Mouse (Mus musculus) frontal cortex, postnatal 10 days (tissue): ENCODE measurements around the gene Cip2a.

ENCODE experiments used
- DNase-seq, 2 experiments: peaks; one replicate each; pipeline ENCODE4 v3.0.0; 2022; ENCODE audit warnings: low spot score in 2 of 2, mixed read lengths in 1 of 2

Gene Cip2a

DNA sequence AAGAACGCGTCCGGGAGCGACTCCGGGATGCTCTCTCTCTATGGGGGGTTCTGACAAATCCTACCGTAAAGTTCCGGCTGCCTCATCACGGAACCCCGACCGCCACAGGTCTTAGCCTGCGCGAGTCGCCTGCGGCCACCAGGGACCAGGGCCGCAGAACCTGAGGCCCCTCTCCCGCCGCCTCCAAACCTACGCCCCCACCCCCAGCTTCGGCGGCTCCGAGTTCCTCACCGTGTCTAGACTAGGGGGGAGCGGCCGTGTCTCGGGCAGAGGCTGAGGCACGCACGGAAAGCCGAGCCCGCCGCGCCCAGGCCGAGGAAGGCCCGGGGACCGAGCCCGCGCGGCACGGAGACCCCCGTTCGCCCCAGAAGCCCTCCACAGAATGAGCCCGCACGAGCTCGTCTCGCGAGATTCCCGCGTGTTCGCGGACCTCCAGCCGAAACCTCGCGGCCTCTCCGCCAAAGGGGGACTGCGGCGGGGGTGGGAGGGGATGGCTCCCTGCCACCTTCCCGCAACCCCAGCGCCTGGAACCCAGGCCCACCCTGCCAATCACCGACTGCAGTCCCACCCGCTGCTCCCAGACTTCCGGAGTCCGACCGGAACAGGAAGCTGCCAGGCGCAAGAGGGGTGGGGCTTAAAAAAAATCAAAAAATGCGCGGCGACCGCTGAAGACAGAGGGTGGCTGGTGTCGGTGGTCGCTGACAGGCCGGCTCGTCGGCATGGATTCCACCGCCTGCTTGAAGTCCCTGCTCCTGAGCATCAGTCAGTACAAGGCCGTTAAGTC lies at the start of gene Cip2a, which contains the start of gene Dzip3:
Gene Cip2a (plus strand): TSS at position 627 of the 784 bp plus-strand sequence.
Gene Dzip3 (minus strand): TSS at position 607 of the 784 bp plus-strand sequence.
- DNase-seq, result peak; percentile 94

DNA sequence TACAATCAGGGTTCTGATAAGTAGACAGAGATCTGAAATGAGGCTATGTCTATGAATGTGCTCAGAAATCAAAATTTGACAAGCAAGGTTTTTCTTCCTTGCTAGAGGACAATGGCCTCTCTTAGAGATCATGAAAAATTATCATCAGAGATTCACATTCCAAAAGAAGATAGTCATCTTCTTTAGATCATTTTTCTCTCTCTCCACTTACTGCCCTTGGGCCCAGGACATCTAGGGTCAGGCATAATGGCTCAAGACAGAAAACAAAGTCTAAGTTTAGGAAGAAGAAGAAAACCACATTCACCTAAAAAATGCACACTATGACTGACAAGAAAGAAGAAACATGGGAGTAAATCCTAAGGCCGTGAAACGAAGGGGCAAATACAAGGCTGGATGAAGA lies 21.0 kb upstream of the Cip2a start:
- DNase-seq, result no peak

- no peak for DNase-seq
Measured at GRCm38 (mm10) chr16:48973548-48973947, 20.4 kb upstream of the Cip2a start.

DNA sequence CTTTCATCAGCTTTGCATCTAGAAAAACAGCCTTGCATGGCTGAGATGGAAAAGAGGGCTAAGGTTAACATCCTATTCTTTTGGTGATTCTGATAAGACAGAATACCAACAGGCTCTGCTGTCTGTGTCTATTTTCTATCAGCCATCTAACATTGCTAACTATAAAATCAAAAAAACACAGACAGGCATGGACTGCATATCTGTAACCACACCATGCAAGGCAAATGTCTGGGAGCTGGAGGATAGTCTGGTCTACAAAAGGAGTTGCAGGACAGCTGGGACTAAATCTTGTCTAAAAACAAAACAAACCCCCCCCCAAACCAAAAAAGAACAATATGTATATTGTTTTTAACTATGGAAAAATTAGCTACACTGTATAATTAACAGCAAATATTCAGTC lies 14.0 kb upstream of the Cip2a start:
- DNase-seq, result no peak

DNA sequence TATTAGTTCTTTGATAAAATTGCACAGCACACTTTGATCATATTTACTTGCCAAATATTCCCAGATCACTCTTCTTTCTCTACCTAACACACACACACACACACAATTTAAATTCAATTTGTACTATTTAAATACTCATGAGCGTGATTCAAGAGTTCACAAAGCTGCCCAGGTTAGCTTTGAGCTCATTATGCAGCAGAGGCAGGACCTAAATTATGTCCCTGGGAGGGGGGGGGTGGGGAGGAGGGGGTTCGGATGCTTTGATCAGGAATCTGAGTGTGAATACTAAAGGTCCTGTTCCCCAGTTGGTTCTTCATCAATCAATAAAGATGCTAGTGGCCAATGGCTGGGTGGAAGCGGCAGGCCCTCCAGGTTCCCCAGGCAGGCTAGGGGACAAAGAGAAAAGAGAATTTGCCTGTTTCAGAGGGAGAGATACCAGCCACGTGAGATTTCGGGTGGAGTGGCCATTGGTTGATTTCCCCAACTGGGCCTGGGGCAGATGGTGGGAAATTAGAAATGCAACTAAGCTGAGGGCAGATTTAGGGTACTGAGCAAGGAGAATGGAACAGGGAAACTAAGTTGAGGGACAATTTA lies 8.9 kb upstream of the Cip2a start:
- no peak for DNase-seq

DNA sequence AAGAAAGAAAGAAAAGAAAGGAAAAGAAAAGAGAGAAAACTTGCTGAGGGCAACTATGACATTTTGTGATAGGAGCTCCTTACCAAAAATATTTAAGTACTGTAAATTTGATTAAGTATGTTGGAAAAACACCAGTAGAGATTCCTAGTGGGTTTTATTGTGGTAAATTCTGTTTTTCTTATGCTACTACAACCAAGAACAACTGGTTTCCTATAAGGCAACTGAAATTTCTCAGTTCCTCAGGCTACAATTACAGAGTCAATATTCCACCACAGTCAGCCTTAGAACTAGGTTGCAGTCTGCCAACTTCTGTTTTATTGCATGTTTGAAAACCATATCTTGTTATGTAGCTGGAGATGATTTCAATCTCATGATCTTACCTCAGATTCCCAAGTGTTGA lies 4.3 kb upstream of the Cip2a start:
- no peak for DNase-seq

DNA sequence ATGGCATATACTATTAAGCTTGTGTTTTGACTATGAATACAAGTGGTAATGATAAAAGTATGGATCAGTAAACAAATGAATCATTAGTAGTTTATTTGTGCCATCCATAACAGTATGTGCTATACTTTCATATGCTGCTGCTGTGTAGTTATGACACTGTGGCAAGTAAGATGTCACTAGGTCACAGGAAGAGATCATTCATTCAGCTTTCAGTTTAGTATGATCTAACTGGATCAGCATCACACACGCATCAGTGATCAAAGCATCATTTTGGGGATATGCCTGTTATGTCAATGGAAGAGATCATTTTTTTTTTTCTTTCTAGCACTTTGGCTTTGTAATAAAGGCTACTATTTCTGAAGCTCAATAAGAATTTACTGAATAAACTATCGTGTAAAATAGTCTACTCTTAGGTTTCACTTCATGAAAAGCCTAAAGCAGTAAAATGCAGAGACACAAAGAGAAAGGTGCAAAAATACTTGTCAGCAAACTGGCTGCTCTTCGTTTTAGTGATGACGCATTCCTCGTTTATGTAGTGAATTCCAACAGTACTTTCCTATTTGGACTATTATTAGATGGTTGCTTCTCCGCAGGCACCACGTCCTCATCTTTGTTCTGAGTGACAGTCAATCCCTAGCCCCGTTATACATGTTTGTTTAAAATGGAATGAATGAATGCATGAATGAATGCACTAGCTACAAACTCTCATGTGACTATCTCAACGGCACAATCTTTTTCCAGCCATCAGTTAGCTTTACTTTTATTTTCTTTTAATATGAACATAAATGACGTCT lies 1.4 kb upstream of the Cip2a start:
- no peak for DNase-seq

DNA sequence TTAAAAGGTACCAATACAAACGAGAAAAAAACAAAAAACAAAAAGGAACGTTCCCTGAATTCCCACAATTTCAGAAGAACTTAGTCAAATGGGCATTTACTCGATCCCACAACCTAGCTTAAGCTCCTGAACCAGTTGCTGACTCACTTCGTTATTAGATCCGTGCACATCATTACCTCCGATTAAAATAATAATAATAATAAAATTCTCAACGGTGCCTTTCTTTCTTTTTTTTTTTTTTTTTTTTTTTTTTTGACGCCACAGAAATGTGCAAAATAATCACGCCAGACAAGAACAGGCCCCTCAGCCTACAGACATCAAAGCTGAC lies 790 bp upstream of the Cip2a start:
- DNase-seq, result no peak

- no peak for DNase-seq
Measured at GRCm38 (mm10) chr16:48994343-48994693, 333 bp downstream of the Cip2a start.

- no peak for DNase-seq
Measured at GRCm38 (mm10) chr16:49004151-49004550, 10.2 kb downstream of the Cip2a start.

- no peak for DNase-seq
Measured at GRCm38 (mm10) chr16:49016620-49017332, 22.8 kb downstream of the Cip2a start.

GRCm38 (mm10) chr16:49035852-49036251 lies 41.9 kb downstream of the Cip2a start:
- DNase-seq, result no peak

GRCm38 (mm10) chr16:49037771-49038170 lies 43.8 kb downstream of the Cip2a start:
- no peak for DNase-seq

- DNase-seq, result no peak
Measured at GRCm38 (mm10) chr16:49040554-49041221, 46.7 kb downstream of the Cip2a start.

DNA sequence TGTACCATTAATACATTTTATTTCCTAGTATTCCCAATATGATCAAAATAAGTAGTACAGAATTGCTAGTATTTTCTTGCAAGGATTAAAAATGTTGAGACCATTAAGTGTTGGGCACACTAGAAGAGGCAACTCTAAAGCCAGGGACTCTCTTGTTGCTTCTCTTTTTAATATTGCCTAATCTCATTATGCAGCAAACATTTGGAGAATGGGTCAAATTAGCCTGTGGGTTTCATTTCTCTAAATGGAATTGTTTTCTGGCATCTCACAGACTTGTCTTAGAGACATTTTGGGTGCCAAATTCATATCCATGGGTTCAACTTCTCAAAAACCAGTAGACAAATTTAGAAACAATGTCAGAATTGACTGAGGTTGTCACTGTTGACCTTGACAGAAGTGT lies 55.2 kb downstream of the Cip2a start:
- no peak for DNase-seq

DNA sequence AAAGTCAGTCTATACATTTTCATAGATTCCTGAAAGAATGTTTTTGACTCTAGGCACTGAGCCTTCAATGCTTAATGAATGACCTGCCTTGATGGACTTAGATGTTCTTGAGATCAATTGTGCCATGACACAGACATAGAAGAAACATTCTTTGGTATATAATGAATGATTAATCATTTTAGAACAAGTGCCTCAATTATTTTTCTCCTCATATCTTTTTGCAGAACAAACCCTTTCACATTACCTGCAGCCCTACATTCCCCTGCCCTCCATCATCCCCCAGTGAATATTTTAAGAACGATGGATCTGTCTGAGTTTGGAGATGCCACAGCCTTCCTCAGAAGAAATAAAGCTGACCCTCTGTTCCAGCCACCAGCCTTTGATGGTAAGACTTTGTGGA lies 63.2 kb downstream of the Cip2a start, which contains the start of gene Myh15:
Gene Myh15 (plus strand): TSS at position 301 of the 400 bp plus-strand sequence.
- no peak for DNase-seq
